Mouse (Mus musculus): ENCODE measurements at regions not wholly inside any gene's neighbourhood (a gene's known extent, or its start where the extent isn't known, plus 50 kb on each side); places are given as distances from the start of the nearest gene placed in this dataset.

DNA sequence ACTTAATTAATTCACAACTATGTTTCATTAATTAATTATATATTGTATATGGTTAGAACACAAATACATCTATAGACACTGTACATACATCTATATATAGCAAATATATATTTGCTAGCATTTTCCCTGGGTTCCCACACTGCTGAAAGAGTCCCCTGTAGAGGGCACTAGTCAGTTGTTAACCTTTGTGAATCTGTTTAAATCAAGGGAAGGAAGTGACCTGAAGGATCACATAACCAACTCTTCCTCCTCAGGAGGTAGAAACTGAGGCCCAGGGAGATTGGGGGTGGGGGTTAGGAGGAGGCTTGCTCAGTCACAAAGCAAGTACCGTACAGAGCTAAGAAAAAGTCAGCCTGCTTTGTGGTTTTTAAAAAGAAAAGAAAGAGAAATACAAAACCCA lies 258.1 kb downstream of the Pik3r1 start:
- no peak overlapping the region for H3K4me3 ChIP-seq (ENCODE audit: insufficient read depth, low read depth, low read length)
- DNase-seq = peak; percentile 47
- H3K27me3 ChIP-seq (replicated peaks; ENCODE audit: control insufficient read depth, insufficient read depth, low read length) = no peaks in the 10 kb centered on the region
- TF ChIP-seq CTCF (conservative IDR thresholded peaks at IDR 0.05; ENCODE audit: insufficient read depth, insufficient read length, low read depth, low read length) (0 out of 2 replicates have a peak, but pooled peaks have one; percentile 4), POLR2A (IDR thresholded peaks at IDR 0.05; ENCODE audit: low read depth, low read length) (no peak)
- H3K27ac ChIP-seq (ENCODE audit: insufficient read depth, low read depth, low read length) = 0 out of 2 replicates have a peak overlapping the region, but pooled peaks have one; percentile 28
- peaks cover 16% of the 10 kb centered on the region; the same call in 1 of the 2 replicates for H3K4me1 ChIP-seq (ENCODE audit: control insufficient read depth, insufficient read depth, low read length)
- WGBS = 42% methylated on average over 1 of the region's 1 CpGs
- no peaks in the 10 kb centered on the region for H3K36me3 ChIP-seq (ENCODE audit: control insufficient read depth, insufficient read depth, low read length)

GRCm38 (mm10) chr13:101508331-101508730 lies 259.7 kb downstream of the Pik3r1 start:
- H3K4me1 ChIP-seq (ENCODE audit: control insufficient read depth, insufficient read depth, low read length) = peaks cover 21% of the 10 kb centered on the region
- no peaks in the 10 kb centered on the region for H3K36me3 ChIP-seq (ENCODE audit: control insufficient read depth, insufficient read depth, low read length)
- TF ChIP-seq POLR2A (IDR thresholded peaks at IDR 0.05; ENCODE audit: low read depth, low read length) (no peak), CTCF (conservative IDR thresholded peaks at IDR 0.05; ENCODE audit: insufficient read depth, insufficient read length, low read depth, low read length) (no peak)
- H3K27me3 ChIP-seq (replicated peaks; ENCODE audit: control insufficient read depth, insufficient read depth, low read length) = no peaks in the 10 kb centered on the region
- peak; percentile 61 for DNase-seq
- no peak overlapping the region for H3K4me3 ChIP-seq (ENCODE audit: insufficient read depth, low read depth, low read length)
- no peak overlapping the region for H3K27ac ChIP-seq (ENCODE audit: insufficient read depth, low read depth, low read length)

- Histone ChIP-seq H3K4me1 (ENCODE audit: control insufficient read depth, insufficient read depth, low read length) (peaks cover 21% of the 10 kb centered on the region), H3K27me3 (replicated peaks; ENCODE audit: control insufficient read depth, insufficient read depth, low read length) (no peaks in the 10 kb centered on the region), H3K4me3 (ENCODE audit: insufficient read depth, low read depth, low read length) (no peak overlapping the region), H3K27ac (ENCODE audit: insufficient read depth, low read depth, low read length) (no peak overlapping the region), H3K36me3 (ENCODE audit: control insufficient read depth, insufficient read depth, low read length) (no peaks in the 10 kb centered on the region)
- TF ChIP-seq POLR2A (IDR thresholded peaks at IDR 0.05; ENCODE audit: low read depth, low read length) = no peak
- no peak for TF ChIP-seq CTCF (conservative IDR thresholded peaks at IDR 0.05; ENCODE audit: insufficient read depth, insufficient read length, low read depth, low read length)
- no peak for DNase-seq
These were observed 261.3 kb downstream of the Pik3r1 start for GRCm38 (mm10) chr13:101506696-101507095.

DNA sequence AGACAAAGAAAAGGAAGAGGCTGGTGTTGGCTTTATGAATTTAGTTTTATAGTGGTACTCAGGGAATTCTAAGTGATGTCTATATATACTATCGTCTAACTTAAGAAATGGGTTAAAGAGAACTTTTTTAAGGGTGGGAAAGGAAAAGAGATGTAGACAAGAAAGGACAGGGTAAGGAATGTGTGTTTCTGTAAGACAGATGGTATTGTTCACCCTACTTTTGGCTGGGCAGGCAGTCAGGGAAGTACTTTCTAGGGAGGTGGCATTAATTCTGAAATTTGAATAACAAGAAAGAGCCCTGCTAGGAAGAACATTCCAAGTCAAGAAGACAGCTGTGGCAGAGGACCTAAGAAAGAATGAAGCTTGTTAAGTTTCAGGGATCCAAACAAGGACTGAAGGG lies 263.0 kb downstream of the Pik3r1 start:
- Histone ChIP-seq H3K4me3 (ENCODE audit: insufficient read depth, low read depth, low read length) (no peak overlapping the region), H3K27me3 (replicated peaks; ENCODE audit: control insufficient read depth, insufficient read depth, low read length) (no peaks in the 10 kb centered on the region), H3K36me3 (ENCODE audit: control insufficient read depth, insufficient read depth, low read length) (no peaks in the 10 kb centered on the region), H3K4me1 (ENCODE audit: control insufficient read depth, insufficient read depth, low read length) (peaks cover 15% of the 10 kb centered on the region), H3K27ac (ENCODE audit: insufficient read depth, low read depth, low read length) (no peak overlapping the region)
- 98% methylated on average over 1 of the region's 1 CpGs for WGBS
- no peak for DNase-seq
- TF ChIP-seq POLR2A (IDR thresholded peaks at IDR 0.05; ENCODE audit: low read depth, low read length) = no peak
- no peak for TF ChIP-seq CTCF (conservative IDR thresholded peaks at IDR 0.05; ENCODE audit: insufficient read depth, insufficient read length, low read depth, low read length)

DNA sequence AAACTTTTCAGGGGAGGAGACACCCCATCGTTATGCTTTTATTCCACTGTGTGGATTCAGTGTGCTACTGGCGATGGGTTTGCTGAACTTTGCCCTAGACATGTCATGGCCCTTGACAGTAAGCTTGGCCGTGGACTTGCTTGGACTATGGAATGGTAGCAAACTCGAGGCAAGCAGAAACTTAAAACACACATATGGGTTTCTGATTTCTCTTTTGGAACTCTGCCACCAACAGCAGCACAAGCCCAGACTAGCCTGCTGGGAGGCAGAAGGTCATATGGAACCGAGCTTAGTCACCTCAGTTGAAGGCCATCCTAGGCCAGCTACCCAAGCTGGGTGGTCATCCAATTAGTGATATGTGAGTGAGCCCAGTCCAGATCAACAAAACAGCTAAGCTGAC lies 263.8 kb downstream of the Pik3r1 start:
- 38% methylated on average over 5 of the region's 5 CpGs for WGBS
- no peak overlapping the region for H3K27ac ChIP-seq (ENCODE audit: insufficient read depth, low read depth, low read length)
- no peaks in the 10 kb centered on the region for H3K36me3 ChIP-seq (ENCODE audit: control insufficient read depth, insufficient read depth, low read length)
- no peak for TF ChIP-seq CTCF (conservative IDR thresholded peaks at IDR 0.05; ENCODE audit: insufficient read depth, insufficient read length, low read depth, low read length)
- TF ChIP-seq POLR2A (IDR thresholded peaks at IDR 0.05; ENCODE audit: low read depth, low read length) = no peak
- peaks cover 11% of the 10 kb centered on the region for H3K4me1 ChIP-seq (ENCODE audit: control insufficient read depth, insufficient read depth, low read length)
- H3K27me3 ChIP-seq (replicated peaks; ENCODE audit: control insufficient read depth, insufficient read depth, low read length) = no peaks in the 10 kb centered on the region
- DNase-seq = peak; percentile 50
- no peak overlapping the region for H3K4me3 ChIP-seq (ENCODE audit: insufficient read depth, low read depth, low read length)

- no peak overlapping the region for H3K4me3 ChIP-seq (ENCODE audit: insufficient read depth, low read depth, low read length)
- DNase-seq = no peak
- H3K27me3 ChIP-seq (replicated peaks; ENCODE audit: control insufficient read depth, insufficient read depth, low read length) = no peaks in the 10 kb centered on the region
- no peak overlapping the region for H3K27ac ChIP-seq (ENCODE audit: insufficient read depth, low read depth, low read length)
- no peaks in the 10 kb centered on the region for H3K36me3 ChIP-seq (ENCODE audit: control insufficient read depth, insufficient read depth, low read length)
- peaks cover 5% of the 10 kb centered on the region for H3K4me1 ChIP-seq (ENCODE audit: control insufficient read depth, insufficient read depth, low read length)
- TF ChIP-seq POLR2A (IDR thresholded peaks at IDR 0.05; ENCODE audit: low read depth, low read length) = no peak
- 63% methylated on average over 5 of the region's 5 CpGs for WGBS
These were observed 266.2 kb downstream of the Pik3r1 start for GRCm38 (mm10) chr13:101501845-101502284.

GRCm38 (mm10) chr13:101501061-101501460 lies 267.0 kb downstream of the Pik3r1 start:
- TF ChIP-seq CTCF (conservative IDR thresholded peaks at IDR 0.05; ENCODE audit: insufficient read depth, insufficient read length, low read depth, low read length) (no peak), POLR2A (IDR thresholded peaks at IDR 0.05; ENCODE audit: low read depth, low read length) (no peak)
- no peak overlapping the region for H3K27ac ChIP-seq (ENCODE audit: insufficient read depth, low read depth, low read length)
- 97% methylated on average over 3 of the region's 3 CpGs for WGBS
- no peak overlapping the region for H3K4me3 ChIP-seq (ENCODE audit: insufficient read depth, low read depth, low read length)
- no peak for DNase-seq
- H3K36me3 ChIP-seq (ENCODE audit: control insufficient read depth, insufficient read depth, low read length) = no peaks in the 10 kb centered on the region
- H3K4me1 ChIP-seq (ENCODE audit: control insufficient read depth, insufficient read depth, low read length) = peaks cover 5% of the 10 kb centered on the region
- no peaks in the 10 kb centered on the region for H3K27me3 ChIP-seq (replicated peaks; ENCODE audit: control insufficient read depth, insufficient read depth, low read length)

DNA sequence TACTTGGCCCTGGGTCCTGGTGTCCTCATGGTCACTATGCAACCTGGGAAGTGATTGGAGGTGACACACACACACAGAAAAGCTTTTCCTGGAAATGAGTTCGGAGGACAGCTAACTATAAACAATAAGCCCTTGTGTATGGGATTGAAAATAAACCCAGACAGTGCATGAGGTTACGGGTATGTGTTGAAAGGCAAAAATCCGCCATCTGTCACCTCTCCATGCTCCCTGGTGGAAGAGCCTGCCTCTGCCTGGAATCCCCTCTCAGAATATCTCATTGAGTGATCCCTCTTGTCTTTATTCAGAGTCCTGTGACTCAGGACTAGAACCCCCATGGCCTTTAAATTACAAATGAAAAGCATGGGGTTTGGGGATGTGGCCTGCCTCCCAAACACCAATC lies 276.2 kb downstream of the Pik3r1 start:
- no peak overlapping the region for H3K27ac ChIP-seq (ENCODE audit: insufficient read depth, low read depth, low read length)
- 83% methylated on average over 3 of the region's 3 CpGs for WGBS
- no peak for TF ChIP-seq CTCF (conservative IDR thresholded peaks at IDR 0.05; ENCODE audit: insufficient read depth, insufficient read length, low read depth, low read length)
- no peak for TF ChIP-seq POLR2A (IDR thresholded peaks at IDR 0.05; ENCODE audit: low read depth, low read length)
- DNase-seq = no peak
- H3K27me3 ChIP-seq (replicated peaks; ENCODE audit: control insufficient read depth, insufficient read depth, low read length) = no peaks in the 10 kb centered on the region
- no peaks in the 10 kb centered on the region for H3K36me3 ChIP-seq (ENCODE audit: control insufficient read depth, insufficient read depth, low read length)
- H3K4me1 ChIP-seq (ENCODE audit: control insufficient read depth, insufficient read depth, low read length) = no peaks in the 10 kb centered on the region
- no peak overlapping the region for H3K4me3 ChIP-seq (ENCODE audit: insufficient read depth, low read depth, low read length)
